Mouse (Mus musculus): ENCODE measurements around the gene Btk. TPM values are rescaled to one million over a fixed set of nuclear protein-coding genes. Genes with fewer than 3 reads are reported as not detected.

The Btk gene
- polyA plus RNA-seq, 2 experiments: 1.8 to 2.3 TPM

DNA sequence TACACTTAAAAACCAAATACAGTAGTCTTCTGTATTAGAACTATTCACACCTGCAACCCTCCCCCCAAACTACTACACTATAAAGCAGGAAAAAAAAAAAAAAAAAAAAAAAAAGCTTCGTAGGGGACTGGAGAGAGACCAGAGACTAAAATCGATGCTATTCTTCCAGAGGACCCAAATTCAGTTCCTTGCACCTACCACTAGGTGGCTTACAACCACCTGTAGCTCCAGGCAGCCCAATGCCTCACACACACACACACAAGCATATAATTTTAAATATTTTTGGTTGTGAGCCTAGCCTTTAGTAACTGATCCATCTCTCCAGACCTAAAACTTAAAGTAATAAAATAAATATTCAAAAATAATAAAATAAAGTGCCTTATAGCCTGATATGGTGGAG is 73.9 kb downstream of the Btk start:
- Histone ChIP-seq H3K4me2 (replicated peaks; ENCODE audit: low read depth, low read length, severe bottlenecking) (no peak overlapping the region), H3K9me3 (ENCODE audit: control insufficient read depth, low read length) (no peaks in the 10 kb centered on the region), H3K27ac (replicated peaks; ENCODE audit: low read depth, low read length) (no peak overlapping the region), H3K27me3 (ENCODE audit: control insufficient read depth, insufficient read depth, low read length) (no peaks in the 10 kb centered on the region), H3K4me3 (replicated peaks; ENCODE audit: low read length) (no peak overlapping the region), H3K9ac (ENCODE audit: low read depth, low read length, severe bottlenecking) (no peak overlapping the region), H3K36me3 (ENCODE audit: control insufficient read depth, insufficient read depth, low read length) (no peaks in the 10 kb centered on the region), H3K4me1 (ENCODE audit: control insufficient read depth, insufficient read depth, low read length) (no peaks in the 10 kb centered on the region)
- TF ChIP-seq POLR2A (IDR thresholded peaks at IDR 0.05; ENCODE audit: borderline replicate concordance, extremely low read depth, insufficient read depth, insufficient read length): no peak
- no peak for ATAC-seq (ENCODE audit: low FRiP score, low read depth)
- WGBS: 47% methylated on average over 2 of the region's 2 CpGs
- DNase-seq (ENCODE audit: low spot score): no peak

DNA sequence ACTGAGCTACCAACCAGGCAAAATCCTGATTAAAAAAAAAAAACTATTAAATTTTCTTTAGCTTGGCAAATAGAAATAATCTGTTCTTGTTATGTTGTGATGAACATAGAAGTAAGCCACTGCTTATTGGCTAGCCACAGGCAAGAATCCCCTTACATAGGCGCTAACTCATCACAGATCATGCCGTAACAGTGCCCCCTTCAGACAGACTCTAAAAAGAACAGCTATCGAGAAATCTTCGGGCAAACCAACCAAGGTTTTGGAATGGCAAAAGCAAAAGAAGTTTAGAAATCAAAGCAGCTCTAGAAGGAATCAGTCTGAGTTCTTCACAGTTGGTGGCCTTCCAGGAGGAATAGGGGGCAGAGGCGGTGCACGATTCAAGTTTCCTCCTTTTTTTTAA is 75.4 kb downstream of the Btk start:
- ATAC-seq (ENCODE audit: low FRiP score, low read depth) (no peak), DNase-seq (ENCODE audit: low spot score) (no peak)
- Histone ChIP-seq H3K4me1 (ENCODE audit: control insufficient read depth, insufficient read depth, low read length) (no peaks in the 10 kb centered on the region), H3K4me2 (replicated peaks; ENCODE audit: low read depth, low read length, severe bottlenecking) (no peak overlapping the region), H3K27ac (replicated peaks; ENCODE audit: low read depth, low read length) (no peak overlapping the region), H3K4me3 (replicated peaks; ENCODE audit: low read length) (no peak overlapping the region), H3K9me3 (ENCODE audit: control insufficient read depth, low read length) (no peaks in the 10 kb centered on the region), H3K27me3 (ENCODE audit: control insufficient read depth, insufficient read depth, low read length) (no peaks in the 10 kb centered on the region), H3K36me3 (ENCODE audit: control insufficient read depth, insufficient read depth, low read length) (no peaks in the 10 kb centered on the region), H3K9ac (ENCODE audit: low read depth, low read length, severe bottlenecking) (no peak overlapping the region)
- TF ChIP-seq POLR2A (IDR thresholded peaks at IDR 0.05; ENCODE audit: borderline replicate concordance, extremely low read depth, insufficient read depth, insufficient read length): no peak
- 75% methylated on average over 6 of the region's 6 CpGs for WGBS

DNA sequence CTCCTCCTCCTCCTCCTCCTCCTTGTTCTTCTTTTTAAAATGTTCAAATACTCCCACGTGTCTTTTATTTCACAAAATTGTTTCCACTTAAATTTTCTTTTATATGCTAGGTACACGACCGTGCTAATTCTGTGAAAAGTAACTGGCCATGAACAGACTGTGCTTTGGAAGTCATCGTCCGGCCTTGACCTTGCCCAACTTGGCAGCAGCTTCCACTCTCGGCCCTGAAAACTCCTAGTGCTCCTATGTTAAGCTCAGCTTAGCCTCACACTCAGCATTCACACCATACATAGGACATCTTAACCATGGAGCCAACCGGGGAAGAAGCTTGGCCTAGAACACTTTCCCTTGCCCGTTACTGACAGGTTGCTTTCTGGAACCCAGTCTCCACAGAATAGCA is 82.7 kb downstream of the Btk start:
- Histone ChIP-seq H3K36me3 (ENCODE audit: control insufficient read depth, insufficient read depth, low read length) (no peaks in the 10 kb centered on the region), H3K9ac (ENCODE audit: low read depth, low read length, severe bottlenecking) (no peak overlapping the region), H3K9me3 (ENCODE audit: control insufficient read depth, low read length) (no peaks in the 10 kb centered on the region), H3K27ac (replicated peaks; ENCODE audit: low read depth, low read length) (no peak overlapping the region), H3K4me2 (replicated peaks; ENCODE audit: low read depth, low read length, severe bottlenecking) (no peak overlapping the region), H3K27me3 (ENCODE audit: control insufficient read depth, insufficient read depth, low read length) (no peaks in the 10 kb centered on the region), H3K4me3 (replicated peaks; ENCODE audit: low read length) (no peak overlapping the region), H3K4me1 (ENCODE audit: control insufficient read depth, insufficient read depth, low read length) (no peaks in the 10 kb centered on the region)
- TF ChIP-seq POLR2A (IDR thresholded peaks at IDR 0.05; ENCODE audit: borderline replicate concordance, extremely low read depth, insufficient read depth, insufficient read length): no peak
- ATAC-seq (ENCODE audit: low FRiP score, low read depth) (no peak), DNase-seq (ENCODE audit: low spot score) (no peak)
- WGBS: 80% methylated on average over 8 of the region's 8 CpGs

Other genes with a start within 250 kb of the Btk start
- 11.3 and 12.8 TPM in 2 replicates for gene Drp2, start 179.0 kb downstream of the Btk start, polyA plus RNA-seq (2012; rRNA removed)
- 3.2 and 3.6 TPM in 2 replicates for gene Drp2, start 179.0 kb downstream of the Btk start, polyA plus RNA-seq (2014; fragmentation: Nextera tagmentation; extraction: Ambion mirVana)
- 0.28 and 0.49 TPM in 2 replicates for gene Taf7l, start 107.1 kb downstream of the Btk start, polyA plus RNA-seq (2012; rRNA removed)
- gene Taf7l, start 107.1 kb downstream of the Btk start, polyA plus RNA-seq (2014; fragmentation: Nextera tagmentation; extraction: Ambion mirVana): 0.84 and 0.94 TPM in 2 replicates
- gene Timm8a1, start 41.7 kb downstream of the Btk start, polyA plus RNA-seq (2012; rRNA removed): 11.7 and 16.2 TPM in 2 replicates
- gene Timm8a1, start 41.7 kb downstream of the Btk start, polyA plus RNA-seq (2014; fragmentation: Nextera tagmentation; extraction: Ambion mirVana): 66.2 and 67.1 TPM in 2 replicates
- 891 and 1,926 TPM in 2 replicates for gene Rpl36a, start 2.1 kb upstream of the Btk start, polyA plus RNA-seq (2012; rRNA removed)
- gene Rpl36a, start 2.1 kb upstream of the Btk start, polyA plus RNA-seq (2014; fragmentation: Nextera tagmentation; extraction: Ambion mirVana): 471 and 533 TPM in 2 replicates
- 3.1 and 3.8 TPM in 2 replicates for gene Gla, start 17.6 kb upstream of the Btk start, polyA plus RNA-seq (2012; rRNA removed)
- 2.7 and 4.9 TPM in 2 replicates for gene Gla, start 17.6 kb upstream of the Btk start, polyA plus RNA-seq (2014; fragmentation: Nextera tagmentation; extraction: Ambion mirVana)
- gene Hnrnph2, start 17.6 kb upstream of the Btk start, polyA plus RNA-seq (2012; rRNA removed): 62.7 and 87.2 TPM in 2 replicates
- 91.5 and 99.5 TPM in 2 replicates for gene Hnrnph2, start 17.6 kb upstream of the Btk start, polyA plus RNA-seq (2014; fragmentation: Nextera tagmentation; extraction: Ambion mirVana)
- gene Armcx4, start 102.9 kb upstream of the Btk start, polyA plus RNA-seq (2012; rRNA removed): 22.3 and 30.9 TPM in 2 replicates
- gene Armcx4, start 102.9 kb upstream of the Btk start, polyA plus RNA-seq (2014; fragmentation: Nextera tagmentation; extraction: Ambion mirVana): 7.1 TPM in 2 replicates
- gene Armcx1, start 134.4 kb upstream of the Btk start, polyA plus RNA-seq (2012; rRNA removed): 44.7 and 74.6 TPM in 2 replicates
- 50.3 and 55.5 TPM in 2 replicates for gene Armcx1, start 134.4 kb upstream of the Btk start, polyA plus RNA-seq (2014; fragmentation: Nextera tagmentation; extraction: Ambion mirVana)
- 35.4 and 49.3 TPM in 2 replicates for gene Armcx6, start 167.8 kb upstream of the Btk start, polyA plus RNA-seq (2012; rRNA removed)
- 34.5 and 37.8 TPM in 2 replicates for gene Armcx6, start 167.8 kb upstream of the Btk start, polyA plus RNA-seq (2014; fragmentation: Nextera tagmentation; extraction: Ambion mirVana)
- gene Armcx3, start 173.0 kb upstream of the Btk start, polyA plus RNA-seq (2012; rRNA removed): 56.8 and 70.2 TPM in 2 replicates
- 89.1 and 93.9 TPM in 2 replicates for gene Armcx3, start 173.0 kb upstream of the Btk start, polyA plus RNA-seq (2014; fragmentation: Nextera tagmentation; extraction: Ambion mirVana)
- 92.5 and 93.3 TPM in 2 replicates for gene Armcx2, start 225.7 kb upstream of the Btk start, polyA plus RNA-seq (2012; rRNA removed)
- gene Armcx2, start 225.7 kb upstream of the Btk start, polyA plus RNA-seq (2014; fragmentation: Nextera tagmentation; extraction: Ambion mirVana): 83.8 and 86.0 TPM in 2 replicates

Data from limb, embryonic 14.5 days (tissue).